Mouse (Mus musculus) regulatory T cell (primary cell): Measurements from ENCODE around the gene Cidec.

Source experiments
- in situ Hi-C: fragments of 300-600 bp; cut with MboI, MseI; formaldehyde crosslinking; loops from one replicate; pipeline ENCODE4 v1.15.1; 2025; ENCODE audit warnings: high pct_unique_total_duplicates

The Cidec gene

GRCm38 (mm10) chr6:113406683-113407082 is 28.9 kb downstream of the Cidec start:
- in situ Hi-C loops, result no loop called here

- in situ Hi-C loops, result no loop called here
These were observed 30.1 kb downstream of the Cidec start for GRCm38 (mm10) chr6:113405483-113405882.

GRCm38 (mm10) chr6:113404649-113405448 is 30.7 kb downstream of the Cidec start:
- in situ Hi-C loops, result no loop called here

DNA sequence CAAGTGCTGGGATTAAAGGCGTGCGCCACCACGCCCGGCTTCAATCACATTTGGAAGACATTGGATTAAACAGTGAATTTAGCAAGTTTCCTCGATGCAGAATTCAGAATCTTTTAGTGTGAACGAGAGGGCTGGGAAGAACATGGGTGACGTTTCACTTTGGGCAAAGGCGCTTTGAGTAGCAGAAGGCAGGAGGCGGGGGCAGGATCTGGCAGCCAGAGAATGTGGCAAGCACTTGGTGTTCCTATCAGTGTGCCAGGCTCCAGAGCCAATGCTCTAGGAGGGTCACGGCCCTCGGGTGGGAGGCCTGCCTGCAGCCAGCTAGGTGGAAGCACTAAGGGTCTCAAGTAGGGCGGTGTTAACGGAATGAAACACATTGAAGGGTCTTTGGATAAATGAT is 33.5 kb downstream of the Cidec start:
- in situ Hi-C loops, result no loop called here

GRCm38 (mm10) chr6:113396270-113397030 is 39.1 kb downstream of the Cidec start:
- in situ Hi-C loops, result no loop called here

GRCm38 (mm10) chr6:113395501-113395900 is 40.1 kb downstream of the Cidec start:
- in situ Hi-C loops, result no loop called here

DNA sequence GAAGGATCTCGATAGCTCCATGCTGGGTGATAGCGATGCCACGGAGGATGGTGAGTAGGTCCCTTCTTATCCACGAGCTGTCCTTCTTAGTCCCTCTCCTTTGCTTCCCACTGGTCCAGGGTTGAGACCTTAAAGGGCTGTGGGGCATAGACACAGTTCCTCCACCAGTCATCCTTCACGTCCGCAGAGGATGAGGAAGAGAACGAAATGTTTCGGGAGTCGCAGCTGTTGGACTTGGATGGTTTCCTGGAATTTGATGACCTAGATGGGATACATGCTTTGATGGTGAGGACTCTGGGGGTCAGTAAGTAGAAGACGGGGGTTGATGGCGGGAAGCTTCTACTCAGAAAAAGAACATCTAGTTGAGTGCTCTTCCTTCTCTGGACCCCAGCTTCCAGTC is 40.7 kb downstream of the Cidec start:
- in situ Hi-C loops, result no loop called here

DNA sequence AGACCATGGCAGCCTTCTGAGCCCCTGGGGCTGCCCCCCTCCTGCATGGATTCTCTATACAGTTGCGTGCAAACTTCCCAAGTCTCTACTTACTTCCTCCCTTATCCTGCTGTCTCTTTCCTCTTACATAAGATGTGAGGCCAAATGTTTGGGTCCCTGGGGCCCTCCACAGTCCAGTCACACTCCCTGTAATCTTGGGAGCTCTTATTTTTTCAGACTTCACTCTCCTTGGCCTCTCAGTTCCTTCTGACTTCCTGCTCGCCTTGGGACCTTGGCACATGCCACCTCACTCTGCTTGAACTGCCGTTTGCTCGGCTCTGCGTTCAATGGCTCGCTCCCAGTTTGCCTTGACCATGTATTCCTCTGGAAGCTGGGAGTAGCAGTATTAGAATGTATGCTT is 41.6 kb downstream of the Cidec start:
- in situ Hi-C loops, result no loop called here

DNA sequence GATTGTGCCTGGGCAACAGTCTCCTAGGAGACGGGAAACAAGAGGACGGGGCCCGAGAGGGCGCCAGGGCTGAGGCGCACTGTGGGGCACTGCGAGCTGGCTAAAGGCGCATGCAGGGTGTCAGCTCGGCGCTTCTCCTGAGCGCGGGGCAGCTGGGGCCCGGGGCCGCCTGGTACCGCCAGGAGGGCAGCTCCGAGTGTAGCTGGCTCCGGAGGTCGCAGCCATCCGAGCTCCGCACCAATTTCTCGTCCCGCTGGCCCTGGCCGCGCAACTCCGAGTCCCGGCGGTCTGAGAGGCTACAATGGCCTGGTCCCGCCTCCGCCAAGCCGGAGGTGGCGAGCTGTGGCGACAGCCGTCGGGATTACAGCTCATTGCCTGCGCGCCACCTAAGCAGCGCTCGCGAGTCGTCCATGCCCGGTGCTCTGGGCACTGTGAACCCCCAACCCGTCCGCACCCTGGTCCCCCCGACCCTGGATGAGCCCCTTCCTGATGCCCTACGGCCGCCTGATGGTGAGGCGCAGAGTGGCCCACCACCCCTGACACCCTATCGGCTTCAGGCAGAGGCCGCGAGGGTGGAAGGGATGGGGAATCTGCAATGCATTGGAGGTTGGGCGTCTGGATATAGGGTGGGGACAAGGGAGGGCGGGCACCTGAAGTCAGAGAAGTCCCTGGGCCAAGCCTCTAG is 43.0 kb downstream of the Cidec start:
- in situ Hi-C loops, result no loop called here

GRCm38 (mm10) chr6:113392015-113392386 is 43.6 kb downstream of the Cidec start:
- in situ Hi-C loops, result no loop called here

GRCm38 (mm10) chr6:113390715-113391114 is 44.8 kb downstream of the Cidec start:
- in situ Hi-C loops, result no loop called here

- in situ Hi-C loops, result no loop called here
These were observed 46.6 kb downstream of the Cidec start, which contains the start of gene Ttll3 for GRCm38 (mm10) chr6:113388960-113389359. TSS of gene Ttll3 (plus strand) at chr6:113389260.

DNA sequence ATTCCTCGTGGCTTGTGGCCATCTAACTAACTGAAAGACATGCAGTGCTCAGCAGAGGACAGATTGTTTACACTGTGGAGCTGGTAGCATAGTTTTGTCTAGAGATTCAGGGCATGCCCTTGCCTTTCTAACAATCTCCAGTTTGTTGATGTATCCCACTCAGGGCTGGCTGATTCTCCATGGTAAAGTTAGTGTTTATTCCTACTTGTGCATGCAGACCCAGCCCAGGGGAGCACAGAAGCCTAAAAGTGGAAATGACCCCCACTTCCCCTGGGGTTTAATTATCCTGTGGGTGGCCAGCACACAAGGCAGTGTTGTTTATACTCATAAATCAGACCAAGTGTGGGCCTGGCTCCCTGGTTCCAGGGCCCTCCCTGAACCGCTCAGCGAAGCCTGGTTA is 49.5 kb downstream of the Cidec start:
- in situ Hi-C loops, result no loop called here

GRCm38 (mm10) chr6:113385160-113385714 is 50.3 kb downstream of the Cidec start:
- in situ Hi-C loops, result no loop called here

DNA sequence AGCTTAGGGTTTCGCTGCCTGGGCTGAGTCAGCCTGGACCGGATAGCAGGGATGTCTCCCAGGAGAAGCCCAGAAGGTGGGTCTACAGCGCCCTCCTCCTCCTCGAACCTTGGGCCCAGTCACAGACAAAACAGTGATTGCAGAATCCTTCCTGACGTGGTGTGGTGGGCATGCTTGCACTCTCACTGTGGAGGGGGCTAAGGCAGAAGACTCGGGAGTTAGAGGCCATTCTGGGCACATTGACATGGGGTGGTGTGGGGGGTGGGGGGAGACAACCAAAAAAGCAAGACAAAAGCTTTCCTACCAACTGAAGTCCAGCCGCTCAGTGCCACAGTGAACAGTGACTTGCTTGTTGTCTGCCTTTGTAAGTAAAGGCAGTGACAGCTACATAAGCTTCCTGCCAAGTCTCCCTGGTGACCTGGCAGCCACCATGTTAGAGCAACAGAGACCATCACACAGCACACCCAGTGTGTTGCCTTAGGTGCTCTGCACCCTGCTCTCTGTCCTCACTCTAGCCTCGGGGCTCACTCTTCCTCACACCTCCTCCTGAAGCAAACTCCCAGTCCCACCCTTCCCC is 51.1 kb downstream of the Cidec start:
- in situ Hi-C loops, result no loop called here

DNA sequence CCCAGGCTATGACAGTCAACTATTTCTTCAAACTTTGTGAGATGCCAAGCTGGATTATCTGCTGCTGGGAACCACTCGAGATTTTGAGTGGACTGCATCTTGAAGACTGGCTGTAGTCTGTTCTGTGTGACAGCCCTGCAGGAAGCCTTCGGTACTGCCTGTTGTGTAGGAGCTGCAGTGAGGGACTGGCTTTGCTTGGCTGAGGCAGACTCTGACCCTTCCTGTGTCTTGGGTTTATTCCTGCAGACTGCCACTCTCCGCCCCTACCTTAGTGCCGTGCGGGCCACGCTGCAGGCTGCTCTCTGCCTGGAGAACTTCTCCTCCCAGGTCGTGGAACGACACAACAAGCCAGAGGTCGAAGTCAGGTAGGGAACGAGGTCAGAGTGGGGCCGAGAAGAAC is 55.1 kb downstream of the Cidec start:
- in situ Hi-C loops, result no loop called here

DNA sequence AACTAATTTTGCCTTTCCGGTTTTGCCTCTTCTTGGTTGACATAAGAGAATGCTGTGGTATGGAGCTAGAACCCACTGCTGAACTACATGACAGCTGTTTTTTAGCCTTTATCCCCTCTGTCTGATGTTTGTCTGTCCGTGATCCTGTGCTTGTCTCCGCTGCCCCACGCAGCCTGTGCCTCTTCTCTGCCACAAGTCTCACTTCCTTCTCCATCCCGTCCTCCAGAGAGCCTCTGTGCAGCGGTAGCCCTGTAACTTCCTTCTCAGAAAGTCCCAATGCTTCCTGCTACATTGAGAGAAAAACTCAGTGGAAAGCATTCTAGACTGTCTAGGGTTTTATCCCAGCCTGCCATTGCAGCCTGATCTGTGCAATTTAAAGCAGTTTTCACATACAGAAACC is 56.3 kb downstream of the Cidec start:
- in situ Hi-C loops, result loop anchor here (5.0 kb wide), 1 partner anchor 52 kb away; the partner anchor contains the start of gene Ogg1

DNA sequence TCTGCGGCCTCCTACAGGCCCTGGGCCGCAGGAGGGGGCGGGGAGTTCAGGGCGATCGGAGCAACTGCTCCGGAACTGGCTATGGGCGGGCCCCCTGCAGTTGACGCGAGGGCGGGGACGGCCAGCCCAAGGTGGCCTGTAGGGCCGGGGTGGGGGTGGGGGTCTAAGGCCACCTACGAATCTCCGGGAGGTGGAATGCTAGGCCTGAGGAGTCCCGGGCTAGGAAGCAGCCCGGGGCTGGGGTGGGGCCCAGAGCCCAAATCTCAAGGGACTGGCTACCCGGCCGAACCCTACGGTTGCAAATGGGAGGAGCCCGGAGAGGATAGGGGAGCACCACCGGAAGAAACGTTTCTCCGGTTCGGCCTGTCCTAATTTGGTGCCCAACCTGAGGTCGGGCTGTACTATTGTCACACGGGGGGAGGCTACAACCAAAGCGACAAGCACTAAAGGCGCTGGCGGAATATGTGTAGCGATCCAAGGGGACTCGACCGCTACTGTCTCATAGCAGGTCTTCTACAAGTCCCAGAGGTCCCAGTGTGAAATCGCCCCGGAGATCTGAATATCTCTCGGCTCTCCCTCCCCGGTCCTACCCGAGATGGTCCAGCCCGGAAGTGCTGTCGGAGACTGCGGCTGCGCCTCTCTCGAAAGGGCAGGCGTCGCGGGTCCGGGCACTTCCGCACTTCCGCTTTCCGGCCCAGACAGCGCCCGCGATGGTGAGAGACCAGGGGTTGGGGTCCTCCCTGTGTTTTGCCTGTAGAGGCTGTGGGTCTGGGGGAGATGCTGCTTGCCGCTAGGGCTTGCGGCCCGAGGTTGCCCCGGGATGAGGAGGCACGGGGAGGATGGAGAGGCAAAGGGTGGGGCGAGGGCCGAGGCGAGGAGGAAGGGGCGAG is 57.8 kb downstream of the Cidec start, which contains the start of the genes Tada3 and Arpc4:
TSS of gene Tada3 (minus strand) at position 388 of the 890 bp plus-strand sequence.
TSS of gene Arpc4 (plus strand) at position 620 of the 890 bp plus-strand sequence.
- in situ Hi-C loops, result loop anchor here (5.0 kb wide), 1 partner anchor 50 kb away; the partner anchor contains the start of gene Ogg1

- in situ Hi-C loops, result loop anchor here (5.0 kb wide), 1 partner anchor 50 kb away; the partner anchor contains the start of gene Ogg1
These were observed 58.4 kb downstream of the Cidec start for GRCm38 (mm10) chr6:113377172-113377495.
